Mouse (Mus musculus): ENCODE results near the gene Hist1h4h. TPM values are rescaled to one million over a fixed set of nuclear protein-coding genes. Genes with fewer than 3 reads are reported as not detected.
"Not testable (repeated sequence)": the region's sequence is repeated elsewhere in the genome, so short reads cannot be mapped to it uniquely, and the experiment has no call there.

The Hist1h4h gene
- polyA plus RNA-seq, 1 experiment from 2014 or later, result 7.9 TPM

DNA sequence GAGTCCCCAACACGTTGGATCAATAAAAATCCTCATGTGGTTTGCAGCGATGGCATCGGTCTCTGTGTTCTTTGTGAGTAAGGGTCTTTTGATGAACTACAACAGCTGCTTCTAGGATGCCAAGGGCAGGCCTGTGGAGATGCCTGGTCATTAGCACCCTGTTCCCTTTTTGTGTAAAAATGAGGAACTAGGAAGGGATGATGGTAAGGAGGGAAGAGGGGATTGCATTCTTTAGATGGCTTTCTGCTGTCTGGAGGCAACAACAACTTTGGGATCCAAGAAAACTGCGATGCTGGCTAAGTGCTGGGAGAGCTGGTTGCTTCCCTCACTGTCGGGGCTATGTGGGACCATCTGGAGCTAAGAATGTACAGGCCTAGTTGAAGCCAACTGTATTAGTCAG, 7.4 kb downstream of the Hist1h4h start:
- ATAC-seq (ENCODE audit: insufficient number of reproducible peaks, insufficient read depth, low FRiP score, low TSS enrichment, low read depth), result no peak
- WGBS, result 59% methylated on average over 5 of the region's 5 CpGs
- Histone ChIP-seq H3K4me2 (peak overlapping the region; percentile 24), H3K27ac (0 out of 2 replicates have a peak overlapping the region, but pooled peaks have one; percentile 48), H3K4me1 (peaks cover 20% of the 10 kb centered on the region), H3K27me3 (no peaks in the 10 kb centered on the region), H3K9me3 (no peaks in the 10 kb centered on the region), H3K36me3 (no peaks in the 10 kb centered on the region), H3K4me3 (no peak overlapping the region), H3K9ac (0 out of 2 replicates have a peak overlapping the region, but pooled peaks have one; percentile 12)

GRCm38 (mm10) chr13:23539821-23540220, 9.0 kb downstream of the Hist1h4h start:
- not testable (repeated sequence) for H3K27me3 ChIP-seq; H3K9ac ChIP-seq; ATAC-seq (ENCODE audit: insufficient number of reproducible peaks, insufficient read depth, low FRiP score, low TSS enrichment, low read depth); H3K27ac ChIP-seq; H3K36me3 ChIP-seq; H3K4me2 ChIP-seq; H3K4me3 ChIP-seq; H3K9me3 ChIP-seq
- whole genome bisulfite sequencing, result 68% methylated on average over 1 of the region's 1 CpGs
- peaks cover 14% of the 10 kb centered on the region for H3K4me1 ChIP-seq

DNA sequence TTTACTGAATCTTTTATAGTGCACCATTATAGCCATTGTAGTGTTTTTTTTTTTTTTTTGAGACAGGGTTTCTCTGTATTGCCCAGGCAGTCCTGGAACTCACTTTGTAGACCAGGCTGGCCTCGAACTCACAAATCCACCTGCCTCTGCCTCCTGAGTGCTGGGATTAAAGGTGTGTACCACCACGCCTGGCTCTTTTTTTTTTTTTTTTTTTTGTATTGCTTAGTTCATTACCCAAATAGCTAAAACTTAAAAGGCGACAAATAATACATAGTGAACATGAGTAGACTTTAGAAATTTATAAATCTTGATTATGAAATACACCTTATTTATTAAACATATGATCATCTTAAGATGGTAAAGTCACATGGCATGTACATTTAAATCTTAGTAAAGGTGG, 10.6 kb downstream of the Hist1h4h start:
- Histone ChIP-seq H3K36me3 (no peaks in the 10 kb centered on the region), H3K27ac (no peak overlapping the region), H3K9me3 (no peaks in the 10 kb centered on the region), H3K4me1 (peaks cover 10% of the 10 kb centered on the region), H3K9ac (no peak overlapping the region), H3K4me3 (no peak overlapping the region), H3K4me2 (peak overlapping the region; percentile 68; the same call in 1 of the 2 replicates), H3K27me3 (no peaks in the 10 kb centered on the region)
- WGBS, result 71% methylated on average over 3 of the region's 3 CpGs
- no peak for ATAC-seq (ENCODE audit: insufficient number of reproducible peaks, insufficient read depth, low FRiP score, low TSS enrichment, low read depth)

GRCm38 (mm10) chr13:23542225-23542980, 11.6 kb downstream of the Hist1h4h start:
- peak overlapping the region; percentile 51 for H3K4me3 ChIP-seq
- not testable (repeated sequence) for H3K4me1 ChIP-seq; ATAC-seq (ENCODE audit: insufficient number of reproducible peaks, insufficient read depth, low FRiP score, low TSS enrichment, low read depth); H3K9me3 ChIP-seq; H3K36me3 ChIP-seq; H3K27me3 ChIP-seq
- H3K4me2 ChIP-seq, result peak overlapping the region; percentile 68
- 3% methylated on average over 3 of the region's 3 CpGs for WGBS
- peak overlapping the region; percentile 74 for H3K9ac ChIP-seq
- peak overlapping the region; percentile 92 for H3K27ac ChIP-seq

DNA sequence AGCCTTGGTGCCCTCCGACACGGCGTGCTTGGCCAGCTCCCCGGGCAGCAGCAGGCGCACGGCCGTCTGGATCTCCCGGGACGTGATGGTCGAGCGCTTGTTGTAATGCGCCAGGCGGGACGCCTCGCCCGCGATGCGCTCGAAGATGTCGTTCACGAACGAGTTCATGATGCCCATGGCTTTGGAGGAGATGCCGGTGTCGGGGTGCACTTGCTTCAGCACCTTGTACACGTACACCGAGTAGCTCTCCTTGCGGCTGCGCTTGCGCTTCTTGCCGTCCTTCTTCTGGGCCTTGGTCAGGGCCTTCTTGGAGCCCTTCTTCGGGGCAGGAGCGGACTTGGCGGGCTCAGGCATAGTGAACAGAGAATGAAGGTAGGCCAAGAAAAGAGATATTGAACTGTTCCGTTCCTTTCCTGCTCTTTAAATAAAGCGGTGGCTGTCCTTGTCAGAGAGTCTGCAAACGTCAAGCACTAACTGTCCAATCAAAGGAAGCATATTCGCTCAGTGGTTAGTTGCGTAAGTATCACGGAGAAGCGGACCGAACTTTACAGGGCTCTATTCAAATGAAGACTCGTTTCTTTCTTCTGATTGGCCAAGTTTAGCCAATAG, 12.3 kb downstream of the Hist1h4h start, which contains the start of gene Hist1h2bh:
TSS of gene Hist1h2bh (minus strand) at position 394 of the 609 bp plus-strand sequence.
- not testable (repeated sequence) for H3K36me3 ChIP-seq, H3K27me3 ChIP-seq, H3K9me3 ChIP-seq, H3K4me1 ChIP-seq
- ATAC-seq (ENCODE audit: insufficient number of reproducible peaks, insufficient read depth, low FRiP score, low TSS enrichment, low read depth), result peak; percentile 91
- under 1% methylated on average over 27 of the region's 42 CpGs for WGBS
- H3K27ac ChIP-seq, result peak within 1 kb of the TSS; percentile 97
- peak within 1 kb of the TSS; percentile 69 for H3K4me2 ChIP-seq
- peak within 1 kb of the TSS; percentile 51 for H3K4me3 ChIP-seq
- H3K9ac ChIP-seq, result peak within 1 kb of the TSS; percentile 74

DNA sequence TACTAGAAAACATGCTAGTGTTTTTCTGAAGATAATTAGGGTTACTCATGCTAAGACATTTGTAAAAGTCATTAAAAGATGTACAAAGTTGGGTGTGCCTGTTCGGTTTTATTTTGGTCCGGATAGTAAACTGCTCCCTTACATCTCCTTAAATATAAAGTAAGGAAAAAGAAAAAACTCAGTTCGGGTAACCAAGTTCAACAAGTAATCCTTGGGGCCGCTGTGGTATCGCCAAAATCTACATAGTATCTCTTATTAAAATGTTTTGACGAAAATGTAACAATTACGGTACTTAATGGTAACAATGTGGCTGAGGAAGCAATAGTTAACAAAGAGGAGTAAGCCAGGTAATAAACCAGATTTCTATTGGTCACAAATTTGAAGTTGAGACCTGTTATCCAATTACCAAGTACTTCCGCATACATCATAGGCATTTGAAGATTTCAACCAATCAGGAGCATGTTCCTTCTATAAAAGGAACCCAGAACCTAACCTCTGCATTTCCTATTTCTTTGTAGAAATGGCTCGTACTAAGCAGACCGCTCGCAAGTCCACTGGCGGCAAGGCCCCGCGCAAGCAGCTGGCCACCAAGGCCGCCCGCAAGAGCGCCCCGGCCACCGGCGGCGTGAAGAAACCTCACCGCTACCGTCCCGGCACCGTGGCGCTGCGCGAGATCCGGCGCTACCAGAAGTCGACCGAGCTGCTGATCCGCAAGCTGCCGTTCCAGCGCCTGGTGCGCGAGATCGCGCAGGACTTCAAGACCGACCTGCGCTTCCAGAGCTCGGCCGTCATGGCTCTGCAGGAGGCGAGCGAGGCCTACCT, 13.3 kb downstream of the Hist1h4h start, which contains the start of gene Hist1h3f:
TSS of gene Hist1h3f (plus strand) at position 88 of the 822 bp plus-strand sequence.
- Histone ChIP-seq H3K4me3 (peak within 1 kb of the TSS; percentile 51), H3K9ac (peak within 1 kb of the TSS; percentile 76), H3K27ac (peak within 1 kb of the TSS; percentile 97), H3K9me3 (no peaks in the 10 kb centered on the region), H3K27me3 (no peaks in the 10 kb centered on the region), H3K4me2 (peak within 1 kb of the TSS; percentile 69), H3K4me1 (no peaks in the 10 kb centered on the region; the same call in 1 of the 2 replicates), H3K36me3 (no peaks in the 10 kb centered on the region)
- WGBS, result under 1% methylated on average over 22 of the region's 45 CpGs
- peak; percentile 91 for ATAC-seq (ENCODE audit: insufficient number of reproducible peaks, insufficient read depth, low FRiP score, low TSS enrichment, low read depth)

DNA sequence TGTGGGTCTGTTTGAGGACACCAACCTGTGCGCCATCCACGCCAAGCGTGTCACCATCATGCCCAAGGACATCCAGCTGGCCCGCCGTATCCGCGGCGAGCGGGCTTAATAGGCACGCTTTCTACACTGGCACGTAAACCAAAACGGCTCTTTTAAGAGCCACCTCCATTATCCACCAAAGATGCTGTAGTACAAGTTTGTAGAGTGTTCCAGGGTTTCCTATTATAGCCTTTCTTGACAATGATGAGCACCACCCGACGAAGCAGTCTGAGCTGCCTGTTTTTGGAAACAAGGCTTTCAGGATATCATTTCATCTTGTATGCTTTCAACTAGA, 13.9 kb downstream of the Hist1h4h start:
- H3K4me2 ChIP-seq, result peak overlapping the region; percentile 69
- H3K27ac ChIP-seq, result peak overlapping the region; percentile 97
- not testable (repeated sequence) for H3K27me3 ChIP-seq; H3K9me3 ChIP-seq; H3K36me3 ChIP-seq; H3K4me1 ChIP-seq; ATAC-seq (ENCODE audit: insufficient number of reproducible peaks, insufficient read depth, low FRiP score, low TSS enrichment, low read depth)
- peak overlapping the region; percentile 51 for H3K4me3 ChIP-seq
- WGBS, result 0% methylated on average over 13 of the region's 14 CpGs
- peak overlapping the region; percentile 76 for H3K9ac ChIP-seq

DNA sequence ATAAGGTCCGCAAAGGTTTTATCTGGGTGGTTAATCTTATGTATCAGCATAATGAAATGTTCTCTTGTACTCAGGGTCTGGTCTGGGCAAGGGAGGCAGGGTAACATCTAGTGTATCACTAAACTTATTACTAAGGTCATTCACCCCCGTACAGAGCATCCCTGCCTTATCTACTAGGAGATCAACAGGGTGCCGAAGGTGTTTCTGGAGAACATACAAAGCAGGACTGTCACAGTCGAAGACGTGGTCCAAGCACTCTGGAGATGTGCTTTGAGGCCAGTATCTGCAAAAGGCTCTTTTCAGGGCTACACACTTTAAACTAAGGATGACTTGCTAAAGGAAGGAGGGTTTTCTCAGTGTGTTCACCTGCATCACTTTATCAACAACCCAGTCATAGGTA, 15.8 kb downstream of the Hist1h4h start:
- 0 out of 2 replicates have a peak overlapping the region, but pooled peaks have one; percentile 0 for H3K4me2 ChIP-seq

DNA sequence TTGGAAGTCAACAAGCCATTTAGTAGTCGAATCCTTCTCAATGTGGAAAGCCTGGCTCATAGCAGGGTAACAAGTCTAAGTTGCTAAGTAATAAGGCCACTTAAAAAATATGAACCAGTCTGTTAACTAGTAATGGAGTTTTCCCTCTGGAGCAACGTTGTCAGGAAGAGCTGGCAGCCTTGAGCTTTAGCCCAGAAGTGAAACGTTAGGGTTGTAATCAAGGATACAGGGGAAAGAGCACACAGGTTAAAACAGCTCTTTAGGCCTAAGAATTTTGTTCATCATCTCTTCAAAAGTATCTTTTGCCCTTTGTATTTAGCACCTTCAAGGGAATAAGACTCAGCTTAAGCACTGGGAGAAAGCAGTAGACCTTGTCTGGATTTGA, 19.9 kb downstream of the Hist1h4h start:
- 6% methylated on average over 3 of the region's 3 CpGs for WGBS
- Histone ChIP-seq H3K36me3 (no peaks in the 10 kb centered on the region), H3K4me3 (peak overlapping the region; percentile 48), H3K27ac (peak overlapping the region; percentile 94), H3K27me3 (no peaks in the 10 kb centered on the region), H3K9ac (peak overlapping the region; percentile 71), H3K4me2 (peak overlapping the region; percentile 72), H3K4me1 (peaks cover 16% of the 10 kb centered on the region), H3K9me3 (no peaks in the 10 kb centered on the region)
- ATAC-seq (ENCODE audit: insufficient number of reproducible peaks, insufficient read depth, low FRiP score, low TSS enrichment, low read depth), result no peak

More for the DNA sequence above, 15.8 kb downstream of the Hist1h4h start:
- Histone ChIP-seq H3K27ac (peak overlapping the region; percentile 23; the same call in 1 of the 2 replicates), H3K27me3 (no peaks in the 10 kb centered on the region), H3K4me3 (no peak overlapping the region), H3K4me1 (peaks cover 6% of the 10 kb centered on the region), H3K9ac (no peak overlapping the region), H3K9me3 (no peaks in the 10 kb centered on the region), H3K36me3 (no peaks in the 10 kb centered on the region)
- no peak for ATAC-seq (ENCODE audit: insufficient number of reproducible peaks, insufficient read depth, low FRiP score, low TSS enrichment, low read depth)
- WGBS, result 81% methylated on average over 5 of the region's 5 CpGs

GRCm38 (mm10) chr13:23551146-23551834, 20.4 kb downstream of the Hist1h4h start, which contains the start of gene Hist1h4f:
Gene Hist1h4f (minus strand): TSS chr13:23551648.
- not testable (repeated sequence) for H3K27me3 ChIP-seq, H3K36me3 ChIP-seq, H3K9me3 ChIP-seq
- Histone ChIP-seq H3K4me2 (peak within 1 kb of the TSS; percentile 72), H3K27ac (peak within 1 kb of the TSS; percentile 94), H3K4me1 (peaks cover 16% of the 10 kb centered on the region), H3K9ac (peak within 1 kb of the TSS; percentile 71), H3K4me3 (peak within 1 kb of the TSS; percentile 48)
- WGBS, result under 1% methylated on average over 47 of the region's 47 CpGs
- peak; percentile 79 for ATAC-seq (ENCODE audit: insufficient number of reproducible peaks, insufficient read depth, low FRiP score, low TSS enrichment, low read depth)

Data from embryonic facial prominence, embryonic 13.5 days (tissue).